In the genomic region with DNA sequence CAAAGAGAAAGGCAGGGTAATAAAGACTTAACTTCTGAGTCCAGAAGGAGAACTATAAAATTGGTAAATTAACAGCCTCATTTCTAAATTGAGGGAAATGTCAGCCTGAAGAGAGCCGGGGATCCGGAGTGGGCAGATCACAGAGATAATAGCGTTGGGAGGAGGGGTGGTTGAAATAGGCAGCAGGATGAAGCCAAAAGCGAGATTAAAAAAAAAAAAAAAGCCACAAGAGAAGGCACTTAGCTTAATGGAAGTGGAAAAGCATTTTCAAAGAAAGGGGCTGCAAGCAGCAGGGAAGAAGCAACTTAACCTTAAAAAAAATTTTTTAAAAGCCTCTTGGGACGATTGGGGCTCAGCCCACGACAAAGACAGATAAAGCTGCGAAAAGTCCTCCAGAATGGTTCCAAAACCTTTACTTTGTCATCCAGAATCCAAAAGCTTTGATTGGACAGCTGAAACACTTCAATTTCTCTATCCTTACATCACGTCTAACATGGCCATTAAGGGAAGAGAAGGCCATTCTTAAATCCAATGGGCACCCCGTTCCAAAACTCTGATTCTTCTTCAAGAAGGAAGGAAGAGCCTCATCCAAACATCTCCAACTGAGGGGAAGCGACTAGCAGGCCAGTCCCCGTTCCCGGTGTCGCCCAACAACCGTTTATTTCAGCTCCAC, we compare ENCODE assay signal across 8 mouse cellular contexts. TPM values are rescaled to one million over a fixed set of nuclear protein-coding genes. Genes with fewer than 3 reads are reported as not detected.
DNase-seq lines count a peak whose midpoint lies in the region; ATAC-seq and TF ChIP-seq lines count a peak whose summit lies in the region.

No protein-coding gene starts in this region.

- no peak for TF ChIP-seq CTCF in layer of hippocampus, adult 2 months (conservative IDR thresholded peaks at IDR 0.05)
- TF ChIP-seq CTCF in midbrain, postnatal 0 days (IDR thresholded peaks at IDR 0.05) = no peak

- no peaks in the 10 kb centered on the region for H3K27me3 ChIP-seq in hindbrain, embryonic 15.5 days
- H3K27me3 ChIP-seq in midbrain, postnatal 0 days (ENCODE audit: insufficient read depth, low read length) = no peaks in the 10 kb centered on the region

- H3K27ac ChIP-seq in layer of hippocampus, adult 2 months = peak overlapping the region; percentile 94
- H3K27ac ChIP-seq in hindbrain, embryonic 15.5 days (replicated peaks) = peak overlapping the region; percentile 83
- peak overlapping the region; percentile 89 for H3K27ac ChIP-seq in midbrain, postnatal 0 days (ENCODE audit: low read depth, low read length)

- peak overlapping the region; percentile 97 for H3K4me3 ChIP-seq in layer of hippocampus, adult 2 months
- H3K4me3 ChIP-seq in hindbrain, embryonic 15.5 days = peak overlapping the region; percentile 94
- H3K4me3 ChIP-seq in midbrain, postnatal 0 days (ENCODE audit: low read depth, low read length) = peak overlapping the region; percentile 99

- peaks cover 15% of the 10 kb centered on the region; the same call in 1 of the 2 replicates for H3K36me3 ChIP-seq in hindbrain, embryonic 15.5 days
- peaks cover 10% of the 10 kb centered on the region for H3K36me3 ChIP-seq in midbrain, postnatal 0 days (ENCODE audit: insufficient read depth, low read length)

- H3K9ac ChIP-seq in hindbrain, embryonic 15.5 days = peak overlapping the region; percentile 93
- H3K9ac ChIP-seq in midbrain, postnatal 0 days (replicated peaks; ENCODE audit: low read length, poor library complexity, severe bottlenecking) = peak overlapping the region; percentile 90

- no peaks in the 10 kb centered on the region for H3K9me3 ChIP-seq in hindbrain, embryonic 15.5 days
- no peaks in the 10 kb centered on the region for H3K9me3 ChIP-seq in midbrain, postnatal 0 days (ENCODE audit: low read length)

- no peak for ATAC-seq in hindbrain, embryonic 15.5 days (ENCODE audit: low FRiP score, low read depth)
- no peak for ATAC-seq in midbrain, postnatal 0 days (ENCODE audit: low FRiP score)

- peaks cover 33% of the 10 kb centered on the region for H3K4me1 ChIP-seq in hindbrain, embryonic 15.5 days (replicated peaks)
- H3K4me1 ChIP-seq in midbrain, postnatal 0 days (ENCODE audit: insufficient read depth, low read length) = peaks cover 21% of the 10 kb centered on the region; the same call in 1 of the 2 replicates

- DNase-seq in layer of hippocampus, adult 2 months (ENCODE audit: low spot score in 2 of 2) = no peak
- no peak for DNase-seq in layer of hippocampus, adult 9-11 months
- DNase-seq in brain, adult 2 months (ENCODE audit: low read depth, low spot score) = peak; percentile 23
- DNase-seq in midbrain, postnatal 0 days (ENCODE audit: low spot score) = no peak
- DNase-seq in gastrocnemius, postnatal 25 days = no peak
- DNase-seq in adrenal gland, adult 8-10 months = no peak
- DNase-seq in thymus, postnatal 25 days = no peak

- peak overlapping the region; percentile 91 for H3K4me2 ChIP-seq in hindbrain, embryonic 15.5 days
- H3K4me2 ChIP-seq in midbrain, postnatal 0 days (ENCODE audit: low read depth, low read length, poor library complexity, severe bottlenecking) = peak overlapping the region; percentile 93

- 8% methylated on average over 14 of the region's 14 CpGs for WGBS in hindbrain, embryonic 15.5 days
- WGBS in midbrain, postnatal 0 days = 3% methylated on average over 14 of the region's 14 CpGs

RNA-seq across cellular contexts. Expression of a gene that starts 1.2 kb away (rescaled TPM):
- 10 to 100 TPM; 94.1 to 95.3 TPM for total RNA-seq in layer of hippocampus, adult 2 months (2021)
- polyA plus RNA-seq in hindbrain, embryonic 15.5 days (2015; fragmentation: Nextera tagmentation; extraction: Ambion mirVana) = 111 and 113 TPM in 2 replicates
- 52.9 and 84.7 TPM in 2 replicates for total RNA-seq in midbrain, postnatal 0 days (2014; rRNA removed)
- 57.7 and 61.0 TPM in 2 replicates for polyA plus RNA-seq in midbrain, postnatal 0 days (2015; fragmentation: Nextera tagmentation; extraction: Ambion mirVana)
- 10 to 100 TPM; 80.6 to 83.5 TPM for total RNA-seq in gastrocnemius, postnatal 25 days (2021)
- total RNA-seq in adrenal gland, adult 8-10 months (2022) = 100 to 1,000 TPM in 3 of 4 experiments, 10 to 100 TPM in 1; 93.7 to 147 (median 129) TPM

RNA-seq across cellular contexts. Expression of a gene that starts 13.1 kb away (rescaled TPM):
- total RNA-seq in layer of hippocampus, adult 2 months (2021) = 1 to 10 TPM; 3.4 to 3.8 TPM
- 19.0 and 20.3 TPM in 2 replicates for polyA plus RNA-seq in hindbrain, embryonic 15.5 days (2015; fragmentation: Nextera tagmentation; extraction: Ambion mirVana)
- total RNA-seq in midbrain, postnatal 0 days (2014; rRNA removed) = 20.6 and 28.4 TPM in 2 replicates
- polyA plus RNA-seq in midbrain, postnatal 0 days (2015; fragmentation: Nextera tagmentation; extraction: Ambion mirVana) = 19.2 and 20.9 TPM in 2 replicates
- 10 to 100 TPM; 12.0 to 13.0 TPM for total RNA-seq in gastrocnemius, postnatal 25 days (2021)
- 1 to 10 TPM; 4.9 to 9.6 (median 8.3) TPM for total RNA-seq in adrenal gland, adult 8-10 months (2022)

RNA-seq across cellular contexts. Expression of a gene that starts 17.6 kb away (rescaled TPM):
- total RNA-seq in layer of hippocampus, adult 2 months (2021) = 1 to 10 TPM; 2.5 to 3.2 TPM
- polyA plus RNA-seq in hindbrain, embryonic 15.5 days (2015; fragmentation: Nextera tagmentation; extraction: Ambion mirVana) = 10.7 and 11.7 TPM in 2 replicates
- total RNA-seq in midbrain, postnatal 0 days (2014; rRNA removed) = 9.0 and 11.4 TPM in 2 replicates
- 10.6 and 10.9 TPM in 2 replicates for polyA plus RNA-seq in midbrain, postnatal 0 days (2015; fragmentation: Nextera tagmentation; extraction: Ambion mirVana)
- under 1 TPM; 0.15 to 0.35 TPM for total RNA-seq in gastrocnemius, postnatal 25 days (2021)
- total RNA-seq in adrenal gland, adult 8-10 months (2022) = 1 to 10 TPM in 3 of 4 experiments, under 1 TPM in 1; 0.93 to 3.5 (median 1.6) TPM

RNA-seq across cellular contexts. Expression of a gene that starts 34.0 kb away (rescaled TPM):
- total RNA-seq in layer of hippocampus, adult 2 months (2021) = 1 to 10 TPM; 3.5 to 3.6 TPM
- 2.6 TPM in 2 replicates for polyA plus RNA-seq in hindbrain, embryonic 15.5 days (2015; fragmentation: Nextera tagmentation; extraction: Ambion mirVana)
- total RNA-seq in midbrain, postnatal 0 days (2014; rRNA removed) = 3.7 and 4.8 TPM in 2 replicates
- 2.1 and 2.7 TPM in 2 replicates for polyA plus RNA-seq in midbrain, postnatal 0 days (2015; fragmentation: Nextera tagmentation; extraction: Ambion mirVana)
- total RNA-seq in gastrocnemius, postnatal 25 days (2021) = 1 to 10 TPM in 1 of 2 experiments, under 1 TPM in 1; 0.59 to 1.3 TPM
- total RNA-seq in adrenal gland, adult 8-10 months (2022) = 10 to 100 TPM; 12.8 to 21.7 (median 17.5) TPM

RNA-seq across cellular contexts. Expression of a gene that starts 36.5 kb away (rescaled TPM):
- total RNA-seq in layer of hippocampus, adult 2 months (2021) = 10 to 100 TPM in 1 of 2 experiments, 1 to 10 TPM in 1; 9.5 to 10.6 TPM
- polyA plus RNA-seq in hindbrain, embryonic 15.5 days (2015; fragmentation: Nextera tagmentation; extraction: Ambion mirVana) = 17.6 and 18.0 TPM in 2 replicates
- total RNA-seq in midbrain, postnatal 0 days (2014; rRNA removed) = 11.2 and 19.1 TPM in 2 replicates
- 11.2 and 11.7 TPM in 2 replicates for polyA plus RNA-seq in midbrain, postnatal 0 days (2015; fragmentation: Nextera tagmentation; extraction: Ambion mirVana)
- 1 to 10 TPM; 3.7 to 6.4 TPM for total RNA-seq in gastrocnemius, postnatal 25 days (2021)
- total RNA-seq in adrenal gland, adult 8-10 months (2022) = 10 to 100 TPM; 47.6 to 55.2 (median 53.4) TPM
